Mouse (Mus musculus) bone marrow, adult 2 months (tissue): Measurements from ENCODE around the gene Zdhhc21. TPM values are rescaled to one million over a fixed set of nuclear protein-coding genes. Genes with fewer than 3 reads are reported as not detected.

ENCODE experiments used
- H3K27ac ChIP-seq: fragments of 200-500 bp; 2 replicates; pipeline ENCODE4 v1.5.1; 2012; ENCODE audit warnings: low read depth, mild to moderate bottlenecking, control low read depth, inconsistent platforms, low read length; ENCODE audit not compliant: control insufficient read depth, poor library complexity, insufficient read depth
- H3K4me1 ChIP-seq: fragments of 200-500 bp; 2 replicates; pipeline ENCODE4 v1.6.1; 2011; ENCODE audit warnings: low read length; ENCODE audit not compliant: control insufficient read depth, insufficient read depth
- H3K4me3 ChIP-seq: fragments of 200-500 bp; replicated peaks from 2 replicates; pipeline ENCODE3; 2011; ENCODE audit warnings: mild to moderate bottlenecking, low read depth, low read length, control low read depth; ENCODE audit not compliant: control insufficient read depth
- CTCF ChIP-seq: fragments of 200-500 bp; IDR thresholded peaks from 2 replicates; pipeline ENCODE4 v1.5.1; 2011; ENCODE audit warnings: low read length, control low read depth; ENCODE audit not compliant: control insufficient read depth, insufficient read depth
- POLR2A ChIP-seq: fragments of 200-500 bp; IDR thresholded peaks from 2 replicates; pipeline ENCODE4 v1.6.1; 2011; ENCODE audit warnings: low read depth, mild to moderate bottlenecking, control low read depth, low read length, borderline replicate concordance; ENCODE audit not compliant: control insufficient read depth
- WGBS: fragments of 180-500 bp; shearing (Covaris S2); methylation state at CpG from one replicate; pipeline ENCODE4 v1.1.7; 2018; 5-methylcytosine and 5-hydroxymethylcytosine counted together
- polyA plus RNA-seq: library from polyadenylated mRNA; stranded (reverse); fragments of >200 nt; gene quantifications from 2 replicates; pipeline ENCODE4 v1.2.4, GENCODE M21; 2011; ENCODE audit warnings: low replicate concordance; ENCODE audit not compliant: missing spikeins, insufficient read depth, insufficient read length

Zdhhc21 gene
- polyA plus RNA-seq, result 2.2 and 3.2 TPM in 2 replicates

DNA sequence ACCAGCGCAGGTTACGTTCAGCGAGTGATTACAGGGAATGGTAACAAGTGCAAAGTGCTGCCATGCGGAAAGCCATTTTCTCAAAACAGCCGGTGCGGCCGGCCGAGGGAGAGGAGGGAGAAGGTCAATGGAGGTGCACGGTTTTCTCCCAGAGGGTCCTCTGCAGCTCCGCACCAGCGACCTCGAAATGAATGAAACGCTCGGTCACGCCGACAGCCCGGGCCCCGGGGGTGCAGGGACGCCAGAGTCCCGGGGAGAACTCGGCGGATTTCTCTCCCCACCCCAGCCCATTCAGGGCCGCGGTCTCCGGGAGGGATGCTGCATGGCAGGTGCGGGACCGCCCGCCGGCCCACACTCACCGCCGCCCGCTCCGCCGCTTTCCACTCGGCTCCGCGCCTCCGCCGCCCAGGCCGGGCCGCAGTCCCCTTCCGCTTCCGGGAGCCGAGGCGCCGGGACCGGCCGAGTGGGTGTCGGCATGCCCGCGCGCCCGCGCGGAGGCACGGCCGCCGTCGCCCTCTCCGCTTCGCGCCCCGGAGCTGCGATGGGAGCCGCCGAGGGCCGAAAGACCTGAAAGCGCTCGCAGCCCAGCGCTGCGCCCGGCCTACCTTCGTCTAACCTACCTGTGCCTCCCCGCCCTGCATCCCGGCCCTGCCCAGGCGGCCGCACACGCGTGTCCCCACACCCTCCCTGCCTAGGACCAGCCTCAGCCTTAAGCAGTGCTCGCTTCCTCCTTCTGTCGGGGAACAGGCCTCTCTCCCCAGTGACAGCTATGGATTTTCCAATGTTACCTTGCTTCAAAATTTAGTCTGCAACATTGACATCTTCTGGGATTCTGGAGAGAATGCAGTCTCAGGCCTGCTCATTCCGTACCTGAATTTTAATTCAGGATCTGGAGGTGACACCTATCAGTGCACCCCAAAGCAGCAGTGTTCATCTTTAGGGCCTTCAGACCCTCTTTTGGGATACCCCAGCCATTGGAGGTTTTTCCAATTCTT is at the start of gene Zdhhc21:
Zdhhc21 (minus strand) TSS at position 828 of the 995 bp plus-strand sequence.
- Histone ChIP-seq H3K27ac (peak within 1 kb of the TSS; percentile 76), H3K4me3 (peak within 1 kb of the TSS; percentile 72), H3K4me1 (no peaks in the 10 kb centered on the region; the same call in 1 of the 2 replicates)
- 2% methylated on average over 82 of the region's 82 CpGs for WGBS
- TF ChIP-seq CTCF (no peak), POLR2A (peak; percentile 29; the same call in 1 of the 2 replicates)

DNA sequence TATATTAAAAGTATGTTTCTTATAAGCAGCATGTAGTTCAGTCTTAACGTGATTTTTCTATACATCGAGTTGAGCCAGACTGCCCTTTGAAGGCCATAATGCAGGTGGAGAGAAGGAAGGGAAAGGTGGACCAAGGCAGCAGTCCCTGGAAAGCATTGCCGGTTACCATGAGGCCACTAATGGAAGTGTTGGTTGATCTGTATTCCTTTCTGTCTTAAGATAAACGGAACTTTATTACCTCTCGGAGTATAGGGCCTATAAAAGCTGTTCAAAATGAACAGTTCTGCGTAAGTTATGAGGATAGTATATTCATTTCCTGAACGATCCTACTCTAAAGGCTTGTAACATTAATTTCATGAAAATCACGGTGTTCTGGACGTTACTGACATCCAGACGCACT is 35.5 kb upstream of the Zdhhc21 start:
- Histone ChIP-seq H3K27ac (no peak overlapping the region), H3K4me1 (no peaks in the 10 kb centered on the region), H3K4me3 (no peak overlapping the region)
- no peak for TF ChIP-seq CTCF
- TF ChIP-seq POLR2A, result no peak
- 89% methylated on average over 10 of the region's 10 CpGs for WGBS

DNA sequence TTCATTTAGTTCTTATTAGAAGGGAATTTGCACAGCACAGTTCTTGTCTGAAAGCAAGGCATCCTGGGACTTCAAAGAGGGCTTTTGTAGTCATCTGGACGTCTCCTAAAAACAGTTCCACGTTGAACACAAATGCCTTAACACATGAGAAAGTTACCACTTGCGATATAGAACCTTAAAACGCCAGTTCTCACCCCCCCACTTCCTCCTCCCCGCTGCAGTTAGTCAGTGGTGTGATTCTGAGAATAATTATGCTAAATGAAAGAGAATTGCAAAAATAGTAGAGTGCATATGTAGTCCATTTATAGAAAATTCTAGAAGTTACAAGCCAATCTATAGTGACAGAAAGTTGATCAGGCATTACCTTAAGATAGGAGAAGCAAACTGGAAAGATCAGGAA is 32.5 kb upstream of the Zdhhc21 start:
- H3K27ac ChIP-seq, result no peak overlapping the region
- WGBS, result 65% methylated on average over 5 of the region's 5 CpGs
- H3K4me3 ChIP-seq, result no peak overlapping the region
- H3K4me1 ChIP-seq, result no peaks in the 10 kb centered on the region
- TF ChIP-seq CTCF (no peak), POLR2A (no peak)

- WGBS, result 83% methylated on average over 2 of the region's 2 CpGs
- TF ChIP-seq CTCF, result no peak
- H3K4me3 ChIP-seq, result no peak overlapping the region
- no peak overlapping the region for H3K27ac ChIP-seq
- H3K4me1 ChIP-seq, result no peaks in the 10 kb centered on the region
Observed at GRCm38 (mm10) chr4:82891566-82891965, 31.8 kb upstream of the Zdhhc21 start.

DNA sequence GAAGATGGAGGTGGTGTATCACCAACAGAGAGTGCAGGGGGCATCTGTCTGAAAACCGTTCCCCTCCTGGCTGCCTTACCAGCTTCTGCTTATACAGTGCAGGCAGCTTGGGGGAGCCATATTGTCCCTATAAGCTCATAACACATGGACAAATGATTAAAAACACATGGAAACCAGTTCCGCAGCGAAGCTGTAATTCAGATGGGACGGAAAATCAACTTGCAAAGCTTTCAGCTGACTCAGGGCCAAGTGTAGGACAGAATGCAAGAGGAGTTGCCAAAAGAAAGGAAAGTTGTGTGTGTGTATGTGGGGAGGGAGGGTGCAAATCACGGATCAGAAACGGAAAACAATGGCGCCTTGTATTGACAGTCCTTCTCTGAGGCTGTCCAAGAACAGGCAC is 31.3 kb upstream of the Zdhhc21 start:
- no peak overlapping the region for H3K4me3 ChIP-seq
- no peaks in the 10 kb centered on the region for H3K4me1 ChIP-seq
- H3K27ac ChIP-seq, result no peak overlapping the region
- 83% methylated on average over 7 of the region's 7 CpGs for WGBS
- TF ChIP-seq POLR2A (no peak), CTCF (no peak)

DNA sequence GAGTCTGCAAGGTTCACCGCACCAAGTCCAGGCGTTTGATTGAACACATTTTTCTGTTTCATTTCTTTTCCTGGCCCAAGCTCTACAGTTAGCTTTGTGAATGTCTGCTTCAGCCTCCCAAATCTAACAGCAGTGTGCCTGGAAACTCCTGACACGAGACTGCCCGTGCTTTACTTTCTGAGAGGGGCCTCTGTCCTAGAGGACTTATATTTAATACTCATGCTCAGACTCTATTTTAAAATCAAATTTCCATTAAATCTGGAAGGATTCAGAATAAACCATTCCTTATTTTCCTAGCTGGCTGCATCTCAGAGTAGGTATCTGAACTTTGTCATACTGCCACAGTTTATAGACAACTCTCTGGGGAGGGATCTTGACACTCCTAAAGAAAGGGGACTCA is 30.8 kb upstream of the Zdhhc21 start:
- H3K27ac ChIP-seq, result no peak overlapping the region
- TF ChIP-seq POLR2A (no peak), CTCF (no peak)
- H3K4me1 ChIP-seq, result no peaks in the 10 kb centered on the region
- 79% methylated on average over 4 of the region's 4 CpGs for WGBS
- H3K4me3 ChIP-seq, result no peak overlapping the region

DNA sequence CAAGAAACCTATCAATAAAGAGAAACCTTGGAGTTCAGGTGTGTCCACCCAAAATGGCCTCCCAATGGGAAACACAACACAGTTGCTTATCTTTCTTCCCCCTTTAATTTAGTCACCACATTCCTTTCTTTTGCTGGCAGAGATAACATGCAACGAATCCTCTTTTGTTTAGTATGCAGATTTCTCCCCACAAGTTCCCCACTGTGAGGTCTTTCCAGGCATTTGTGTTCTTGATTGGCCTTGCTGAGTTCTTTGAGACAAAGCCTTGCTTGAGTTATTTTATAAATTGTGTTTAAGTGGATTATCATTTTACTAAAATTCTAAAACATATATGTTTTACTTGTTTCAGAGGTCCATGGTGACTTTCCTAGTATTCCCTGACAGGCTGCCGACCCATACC is 26.4 kb upstream of the Zdhhc21 start:
- H3K4me3 ChIP-seq, result no peak overlapping the region
- H3K4me1 ChIP-seq, result no peaks in the 10 kb centered on the region
- WGBS, result 72% methylated on average over 2 of the region's 2 CpGs
- H3K27ac ChIP-seq, result no peak overlapping the region
- TF ChIP-seq POLR2A, result no peak
- TF ChIP-seq CTCF, result no peak

GRCm38 (mm10) chr4:82885535-82885913 is 25.8 kb upstream of the Zdhhc21 start:
- no peak overlapping the region for H3K27ac ChIP-seq
- no peaks in the 10 kb centered on the region for H3K4me1 ChIP-seq
- TF ChIP-seq POLR2A (no peak), CTCF (no peak)
- H3K4me3 ChIP-seq, result no peak overlapping the region
- 78% methylated on average over 1 of the region's 1 CpGs for WGBS
